Comparison of ENCODE assay signal across 16 mouse cellular contexts in the genomic region with DNA sequence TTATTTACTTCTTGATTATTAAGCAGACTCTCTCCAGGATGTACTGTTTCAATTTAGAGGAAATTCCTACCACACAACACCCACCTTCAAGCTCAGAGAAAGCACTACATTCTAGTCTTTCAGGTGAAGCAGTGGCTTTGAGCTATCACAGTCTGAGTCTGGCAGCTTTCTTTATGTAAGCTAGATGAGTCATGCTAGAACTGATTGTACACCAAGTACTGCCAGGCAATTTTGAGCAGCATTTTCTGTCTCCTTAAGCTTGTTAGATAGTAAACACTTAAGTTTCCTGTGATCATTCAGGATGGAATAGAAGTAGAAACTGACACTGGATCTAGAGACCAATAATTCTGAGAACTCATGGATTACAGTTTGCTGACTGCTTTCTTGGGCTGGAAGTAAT.
"Had no signal": no experiment of that assay in that cellular context is flagged by ENCODE, and none has a peak within 500 bp of the region (broad histone marks: within the 10 kb centered on the region; RNA-seq: fewer than 3 reads in every experiment).

No protein-coding gene starts in this region.

- DNase-seq: kidney, adult 18-20 months; kidney, postnatal 10 days; kidney, postnatal 4 days; lung, embryonic 14.5 days; lung, postnatal 10 days; lung, postnatal 4 days; retina, postnatal 1 day; thymus, adult 18-20 months; thymus, postnatal 14 days had no signal

- ATAC-seq: intestine, embryonic 15.5 days; liver, embryonic 12.5 days; midbrain, embryonic 16.5 days had no signal

- H3K27ac ChIP-seq: intestine, embryonic 15.5 days; limb, embryonic 15.5 days; liver, embryonic 12.5 days; midbrain, embryonic 12.5 days; neural tube, embryonic 13.5 days had no signal

- H3K4me3 ChIP-seq: intestine, embryonic 15.5 days; limb, embryonic 15.5 days; liver, embryonic 12.5 days; megakaryocyte, embryonic 14.5 days; midbrain, embryonic 12.5 days; neural tube, embryonic 13.5 days had no signal
